Mouse (Mus musculus): Measurements from ENCODE around the gene Dpf2.

Dpf2 gene

GRCm38 (mm10) chr19:5935691-5936090 lies 22.9 kb upstream of the Dpf2 start:
- in situ Hi-C loops (cut with MboI) = no loop called here

DNA sequence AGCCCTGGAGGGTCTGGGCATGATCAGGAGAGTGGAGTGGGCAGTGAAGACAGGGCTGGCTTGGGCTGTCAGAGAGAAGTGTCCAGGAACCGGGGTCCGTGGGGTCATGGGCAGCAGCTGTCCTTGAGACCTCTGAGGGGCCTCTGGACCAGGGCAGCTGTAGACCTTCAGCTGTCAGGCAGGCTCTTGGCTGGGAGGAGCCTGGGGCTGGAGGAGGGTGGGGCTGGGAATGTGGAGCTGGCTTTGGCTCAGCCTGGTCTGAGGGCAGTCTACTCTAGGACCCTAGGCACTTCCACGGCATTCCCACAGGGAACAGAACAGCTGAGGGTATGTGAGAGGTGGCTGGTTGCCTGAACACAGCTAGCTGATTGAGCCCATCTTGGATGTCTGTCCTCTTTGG lies 22.5 kb upstream of the Dpf2 start:
- in situ Hi-C loops (cut with MboI) = no loop called here

DNA sequence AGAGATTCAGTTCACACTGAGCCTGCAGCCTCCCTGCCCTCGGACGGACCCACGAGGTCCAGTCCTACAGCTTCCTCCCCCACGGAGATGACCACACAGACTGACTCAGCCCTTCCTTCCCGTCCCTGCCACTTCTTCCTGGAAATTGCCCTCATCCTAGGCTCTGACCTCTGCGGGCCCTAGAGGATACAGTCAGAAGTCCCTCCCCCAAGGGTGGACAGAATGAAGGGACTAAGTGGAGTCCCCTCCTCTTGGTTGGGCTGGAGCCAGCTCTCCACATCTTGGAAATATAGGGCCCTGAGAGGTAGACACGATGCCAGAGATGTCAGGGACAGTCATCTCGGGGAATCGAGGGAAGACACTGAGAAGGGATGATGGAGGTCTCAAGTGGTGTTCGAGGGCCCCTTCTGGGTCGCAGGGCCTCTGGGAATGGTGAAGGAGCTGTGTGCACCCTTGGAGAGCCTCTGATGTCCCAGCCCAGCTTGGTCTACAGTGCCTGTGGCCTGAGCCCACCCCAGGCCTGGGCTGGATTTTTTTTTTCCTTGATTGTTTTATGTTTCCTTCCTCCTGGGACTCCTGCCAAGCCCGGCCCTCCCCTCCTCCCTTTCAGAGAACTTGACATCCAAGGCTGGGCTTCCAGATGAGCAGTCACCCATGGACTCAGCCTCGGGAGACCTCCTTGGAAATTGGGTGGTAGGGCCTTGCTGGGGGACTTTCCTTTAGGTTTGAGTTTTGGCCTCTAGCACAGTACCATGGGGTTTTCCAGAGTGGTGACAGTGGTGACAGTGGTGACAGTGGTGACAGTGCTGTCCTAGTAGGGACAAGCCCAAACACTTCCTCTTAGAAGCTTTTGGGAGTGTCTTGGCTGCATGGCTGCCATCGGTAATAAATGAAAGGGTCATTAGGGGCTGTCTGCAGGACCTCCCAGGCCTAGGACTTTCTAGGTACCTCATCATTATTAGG lies 17.1 kb upstream of the Dpf2 start:
- in situ Hi-C loops (cut with MboI) = no loop called here

DNA sequence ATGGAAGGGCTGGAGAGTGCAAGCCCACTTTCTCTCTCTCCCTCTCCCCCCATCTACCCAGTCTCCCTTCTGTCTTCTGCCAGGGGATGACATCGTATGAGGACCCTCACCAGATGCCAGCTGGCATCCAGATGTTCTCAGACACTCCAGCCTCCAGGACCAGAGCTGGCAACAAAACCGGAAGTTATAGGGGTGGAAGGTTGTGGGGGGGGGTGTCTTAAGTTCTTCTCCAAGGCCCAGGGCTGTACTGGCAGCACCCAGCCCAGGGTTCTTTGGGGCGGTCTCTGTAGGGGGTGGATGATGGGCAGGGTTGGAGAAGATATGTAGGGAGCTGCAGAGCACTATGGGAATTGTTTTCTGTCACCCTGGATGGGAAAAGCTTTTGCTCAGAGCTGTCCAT lies 15.7 kb upstream of the Dpf2 start:
- in situ Hi-C loops (cut with MboI) = no loop called here

DNA sequence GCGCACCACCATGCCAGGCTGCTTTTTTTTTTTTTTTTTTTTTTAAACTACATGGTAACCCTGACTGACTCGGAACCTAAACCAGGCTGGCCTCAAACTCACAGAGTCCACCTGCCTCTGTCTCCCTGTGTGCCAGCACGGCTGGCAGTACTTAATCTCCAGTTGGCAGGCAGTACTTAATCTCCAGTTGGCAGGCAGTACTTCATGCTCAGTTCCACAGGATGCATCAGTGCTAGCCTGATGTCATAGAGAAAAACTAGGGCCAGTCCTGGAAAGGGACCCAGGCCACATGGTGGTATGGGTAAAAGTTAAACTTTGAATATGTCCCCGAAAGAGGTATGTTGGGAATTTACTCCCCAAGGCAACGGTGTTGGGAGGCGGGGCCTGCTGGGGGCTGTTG lies 15.3 kb upstream of the Dpf2 start:
- in situ Hi-C loops (cut with MboI) = no loop called here

DNA sequence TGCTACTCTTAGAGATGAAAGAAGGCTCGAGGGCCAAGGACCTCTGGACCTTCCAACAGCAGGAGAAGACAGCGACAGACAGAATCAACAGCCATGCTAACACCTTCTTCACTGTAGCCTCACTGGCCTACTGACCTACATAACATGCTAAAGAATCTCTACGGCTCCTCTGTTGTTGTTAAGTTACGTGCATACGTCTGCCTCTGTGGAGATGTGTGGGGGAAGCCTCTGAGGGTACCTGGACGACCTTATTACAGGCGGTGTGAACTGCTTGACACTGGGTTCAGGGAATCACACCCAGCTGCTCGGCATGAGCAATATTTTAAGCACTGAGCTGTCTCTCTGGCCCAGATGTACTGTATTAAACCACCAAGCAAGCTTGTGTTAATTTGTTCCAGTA lies 14.7 kb upstream of the Dpf2 start:
- in situ Hi-C loops (cut with MboI) = no loop called here

DNA sequence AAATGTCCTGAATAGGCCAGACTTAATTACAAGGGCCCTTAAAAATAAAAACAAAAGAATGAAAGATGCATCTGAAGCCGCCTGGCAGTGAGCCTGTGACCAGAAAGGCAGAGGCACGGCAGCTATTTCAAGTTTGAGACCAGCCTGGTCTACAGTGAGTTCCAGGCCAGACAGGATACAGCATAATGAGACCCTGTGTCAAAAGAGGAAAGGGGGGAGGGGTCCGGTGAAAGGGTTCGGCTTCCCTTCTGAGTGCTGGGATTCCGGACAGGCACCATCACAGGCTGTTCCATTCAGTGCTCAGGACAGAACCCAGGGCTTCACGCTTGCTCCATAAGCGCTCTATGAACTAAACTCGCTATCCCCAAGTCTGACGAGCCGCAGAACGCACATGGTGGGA lies 14.2 kb upstream of the Dpf2 start:
- in situ Hi-C loops (cut with MboI) = no loop called here

DNA sequence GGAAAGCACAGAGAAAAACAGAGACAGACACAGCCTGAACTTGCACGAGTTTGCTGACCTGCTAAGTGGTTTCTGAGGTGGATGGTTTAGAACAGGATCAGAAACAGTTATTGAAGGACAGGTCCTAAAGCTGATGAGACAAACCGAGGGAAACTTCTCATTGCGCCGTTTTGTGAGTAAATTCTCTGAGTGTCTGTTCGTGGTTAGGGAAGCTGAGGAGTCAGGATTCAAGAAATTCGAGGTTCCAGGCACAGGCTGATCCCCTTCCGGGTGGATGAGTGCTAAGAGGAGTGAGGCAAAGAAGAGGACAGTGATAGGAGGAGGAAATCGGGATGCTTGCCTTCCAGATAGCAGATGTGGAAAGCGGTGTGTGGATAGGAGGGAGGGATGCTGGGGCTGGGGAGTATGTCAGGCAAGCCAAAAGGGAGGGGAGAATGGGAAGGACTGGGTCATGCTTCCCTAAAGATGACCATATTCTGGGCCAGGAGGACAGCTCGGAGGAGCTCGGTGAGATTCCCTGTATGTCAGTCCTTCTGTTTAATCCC lies 12.6 kb upstream of the Dpf2 start:
- in situ Hi-C loops (cut with MboI) = no loop called here

DNA sequence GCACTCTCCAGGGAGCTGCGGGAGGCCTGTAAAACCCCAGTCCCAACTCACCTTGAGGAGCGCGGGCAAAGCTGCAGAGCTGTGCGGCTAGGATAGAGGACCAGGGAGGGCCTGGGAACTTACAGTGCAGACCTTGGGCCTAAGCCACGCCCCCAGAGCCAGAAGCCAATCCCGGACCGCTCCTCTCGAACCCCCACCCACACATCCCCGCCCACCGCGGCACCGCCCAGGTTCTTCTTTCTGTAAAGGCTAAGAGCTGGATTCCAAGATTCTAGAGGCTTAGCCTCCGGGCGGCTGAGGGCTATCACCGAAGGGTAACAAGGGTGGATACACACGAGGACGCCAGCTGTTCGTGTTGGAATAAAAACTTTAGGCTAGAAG lies 11.9 kb upstream of the Dpf2 start, which contains the start of gene Cdc42ep2:
Cdc42ep2 (minus strand) TSS at position 104 of the 381 bp plus-strand sequence.
- in situ Hi-C loops (cut with MboI) = no loop called here

DNA sequence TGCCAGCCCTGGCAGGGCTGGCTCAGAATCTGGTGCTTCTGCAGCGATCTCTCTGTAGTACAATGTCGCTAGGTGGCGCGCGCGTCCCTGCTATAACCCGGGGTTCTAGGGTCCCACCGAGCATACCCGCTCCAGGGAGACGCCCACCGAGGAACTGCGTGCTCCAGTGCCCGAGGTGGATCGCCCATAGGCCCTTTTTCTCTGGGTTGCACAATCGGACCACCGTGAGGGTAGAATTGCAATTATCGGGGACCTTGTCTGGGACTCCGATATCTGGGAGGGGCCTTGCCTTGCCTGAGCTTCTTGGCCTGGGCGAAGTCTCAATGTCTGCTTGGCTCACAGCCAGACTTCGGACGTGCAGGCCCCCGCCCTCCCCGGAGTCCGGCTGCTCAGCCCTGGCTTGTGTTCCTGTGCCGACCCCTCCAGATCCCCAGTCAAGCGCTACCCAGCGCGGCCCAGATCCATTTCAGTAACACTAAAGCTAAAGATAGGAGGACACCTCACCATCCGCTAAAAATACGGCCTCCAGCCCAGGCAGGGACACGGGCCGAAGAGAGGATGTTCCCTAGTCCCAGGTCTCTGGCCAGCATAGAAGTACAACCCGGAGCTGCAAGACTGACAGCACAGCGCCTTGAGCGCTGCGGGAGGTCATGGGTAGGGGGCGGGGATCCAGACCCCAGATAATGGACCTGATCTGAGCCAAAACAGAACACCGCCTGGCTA lies 11.3 kb upstream of the Dpf2 start:
- in situ Hi-C loops (cut with MboI) = no loop called here

DNA sequence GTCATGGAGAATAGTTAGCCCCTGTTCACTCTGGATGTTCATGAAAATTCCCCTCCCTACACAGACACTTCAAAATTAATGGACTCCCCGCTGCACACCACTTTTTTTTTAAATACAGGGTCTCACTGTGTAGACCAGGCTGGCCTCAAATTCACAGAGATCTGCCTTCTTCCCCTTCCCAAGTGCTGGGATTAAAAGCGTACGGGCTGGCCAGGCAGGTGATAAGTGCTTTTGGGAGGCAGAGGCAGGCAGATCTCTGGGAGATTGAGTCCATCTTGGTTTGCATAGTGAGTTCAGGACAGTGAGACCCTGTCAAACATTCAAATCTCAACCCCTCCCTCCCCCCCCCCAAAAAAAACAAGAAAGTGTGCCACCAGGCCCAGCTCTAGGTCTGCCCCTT lies 10.2 kb upstream of the Dpf2 start:
- in situ Hi-C loops (cut with MboI) = no loop called here

DNA sequence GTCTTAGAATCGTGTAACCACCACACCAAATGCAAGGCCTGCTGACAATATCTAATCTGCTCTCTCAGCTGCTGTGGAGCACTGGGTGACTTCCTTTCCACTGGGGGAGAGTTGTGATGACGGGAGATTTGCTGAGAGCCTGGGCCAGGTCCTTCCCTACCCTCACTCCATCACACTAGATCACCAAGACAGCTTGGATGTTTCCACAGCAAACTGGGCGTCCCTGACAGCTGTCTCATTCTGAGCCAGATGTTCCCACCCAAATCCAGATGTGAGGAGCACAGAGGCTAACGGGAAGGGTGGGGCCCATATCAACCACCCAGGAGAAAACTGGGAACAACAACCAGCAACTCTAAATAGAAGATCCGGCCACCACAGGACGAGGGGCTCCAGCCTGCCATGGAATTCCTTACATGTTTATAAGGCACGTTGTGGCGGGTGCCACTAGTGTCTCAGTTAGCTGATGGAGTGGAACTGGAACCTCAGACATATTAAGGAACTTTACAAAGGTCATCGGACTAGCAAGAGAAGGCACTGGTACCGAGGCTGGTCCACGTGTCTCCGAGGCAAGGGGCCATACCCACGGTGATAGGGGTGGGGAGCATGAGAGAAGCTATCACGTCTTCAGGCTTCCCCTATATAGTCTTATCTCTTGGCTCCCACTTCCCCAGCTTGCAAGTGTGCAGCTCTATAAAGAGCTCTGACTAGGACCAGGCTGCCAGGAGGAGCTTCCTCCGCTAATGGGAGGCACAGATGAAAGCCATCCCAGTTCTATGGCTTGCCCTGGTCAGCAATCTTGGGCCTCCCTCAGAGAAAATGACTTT lies 9.5 kb upstream of the Dpf2 start:
- in situ Hi-C loops (cut with MboI) = no loop called here

GRCm38 (mm10) chr19:5921715-5922114 lies 8.9 kb upstream of the Dpf2 start:
- in situ Hi-C loops (cut with MboI) = no loop called here

DNA sequence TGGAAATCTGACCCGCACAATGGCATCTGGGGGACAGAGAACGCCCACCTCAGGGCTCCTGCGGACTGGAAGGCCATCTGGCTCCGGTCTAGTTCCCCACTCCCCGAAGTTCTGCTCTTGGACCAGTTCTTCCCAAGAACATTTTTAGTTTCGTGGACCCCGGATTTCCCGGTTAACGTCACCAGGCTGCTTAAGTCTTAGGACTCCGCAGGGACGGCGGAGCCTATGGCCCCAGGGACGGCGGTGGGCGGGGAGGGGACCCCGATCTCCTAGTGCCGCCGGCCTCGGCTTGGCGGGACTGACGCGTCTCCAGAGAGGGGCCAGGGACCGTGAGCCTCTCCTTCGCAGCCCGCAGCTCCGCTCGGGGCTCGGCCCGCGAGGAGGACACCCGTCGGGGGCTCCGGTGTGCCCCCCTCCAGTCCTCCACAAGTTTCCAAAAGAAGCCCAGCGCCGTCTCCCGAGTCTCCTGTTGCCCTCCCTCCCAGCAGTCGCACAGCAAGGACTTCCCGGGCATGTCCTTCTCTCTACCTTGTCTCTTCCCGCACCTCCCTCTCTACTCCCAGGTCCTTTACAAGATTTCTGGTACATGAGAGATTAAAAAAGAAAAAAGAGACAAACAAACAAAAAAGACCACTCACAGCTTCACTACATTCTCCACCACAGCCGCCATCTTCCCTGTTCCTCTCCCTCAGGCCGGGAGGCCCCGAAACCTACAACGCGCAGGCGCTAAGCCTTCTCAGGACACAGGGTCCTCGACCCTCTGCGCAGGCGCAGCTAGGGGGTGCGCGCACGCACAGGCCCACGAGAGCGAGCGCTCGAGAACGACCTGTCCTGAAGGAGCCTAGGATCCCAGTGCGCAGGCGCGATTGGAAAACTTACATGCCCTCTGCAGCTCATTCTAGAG lies 455 bp downstream of the Dpf2 start:
- in situ Hi-C loops (cut with MboI) = no loop called here

DNA sequence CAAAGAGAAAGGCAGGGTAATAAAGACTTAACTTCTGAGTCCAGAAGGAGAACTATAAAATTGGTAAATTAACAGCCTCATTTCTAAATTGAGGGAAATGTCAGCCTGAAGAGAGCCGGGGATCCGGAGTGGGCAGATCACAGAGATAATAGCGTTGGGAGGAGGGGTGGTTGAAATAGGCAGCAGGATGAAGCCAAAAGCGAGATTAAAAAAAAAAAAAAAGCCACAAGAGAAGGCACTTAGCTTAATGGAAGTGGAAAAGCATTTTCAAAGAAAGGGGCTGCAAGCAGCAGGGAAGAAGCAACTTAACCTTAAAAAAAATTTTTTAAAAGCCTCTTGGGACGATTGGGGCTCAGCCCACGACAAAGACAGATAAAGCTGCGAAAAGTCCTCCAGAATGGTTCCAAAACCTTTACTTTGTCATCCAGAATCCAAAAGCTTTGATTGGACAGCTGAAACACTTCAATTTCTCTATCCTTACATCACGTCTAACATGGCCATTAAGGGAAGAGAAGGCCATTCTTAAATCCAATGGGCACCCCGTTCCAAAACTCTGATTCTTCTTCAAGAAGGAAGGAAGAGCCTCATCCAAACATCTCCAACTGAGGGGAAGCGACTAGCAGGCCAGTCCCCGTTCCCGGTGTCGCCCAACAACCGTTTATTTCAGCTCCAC lies 1.2 kb downstream of the Dpf2 start:
- in situ Hi-C loops (cut with MboI) = no loop called here

DNA sequence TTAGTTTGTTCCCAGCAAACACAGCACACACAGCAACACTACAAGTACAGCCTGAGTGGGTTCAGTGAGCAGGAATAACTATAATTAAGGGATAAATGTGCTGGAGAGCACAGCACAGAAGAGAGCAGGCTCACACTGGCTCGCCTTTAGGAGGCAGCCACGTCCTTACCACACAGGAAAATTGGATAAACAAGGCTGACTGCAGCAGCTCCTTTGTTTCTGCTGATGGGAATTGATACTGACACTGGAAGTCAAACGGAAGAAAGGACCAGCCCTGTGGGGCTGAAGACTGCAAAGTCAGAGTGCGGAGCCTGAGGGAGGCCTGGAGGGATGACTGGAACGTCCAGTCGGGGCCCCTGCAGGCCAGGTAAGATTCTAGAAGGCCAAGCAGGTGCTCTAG lies 2.6 kb downstream of the Dpf2 start:
- in situ Hi-C loops (cut with MboI) = no loop called here

DNA sequence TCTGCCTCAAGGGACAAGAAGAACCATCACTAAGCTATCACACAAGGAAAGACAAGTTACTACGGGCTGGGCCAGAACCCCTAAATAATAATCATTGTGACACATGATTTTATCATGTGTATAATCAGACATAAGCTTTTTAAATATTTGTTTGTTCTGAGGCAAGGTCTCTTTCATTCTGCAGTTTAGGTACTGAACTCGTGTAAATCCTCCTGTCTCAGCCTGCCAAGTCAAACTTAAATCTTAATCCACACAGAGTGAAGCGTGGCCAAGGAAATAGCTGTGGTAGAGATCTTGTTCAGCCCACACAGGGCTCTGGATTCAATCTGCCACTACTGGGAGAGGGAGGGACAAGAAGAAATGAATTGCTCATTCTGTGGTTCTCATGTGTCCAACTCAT lies 5.5 kb downstream of the Dpf2 start:
- in situ Hi-C loops (cut with MboI) = no loop called here

- in situ Hi-C loops (cut with MboI) = no loop called here
These were observed 18.7 kb downstream of the Dpf2 start, which contains the start of gene Tigd3 for GRCm38 (mm10) chr19:5894002-5894678. Tigd3 (minus strand) TSS chr19:5894149.

DNA sequence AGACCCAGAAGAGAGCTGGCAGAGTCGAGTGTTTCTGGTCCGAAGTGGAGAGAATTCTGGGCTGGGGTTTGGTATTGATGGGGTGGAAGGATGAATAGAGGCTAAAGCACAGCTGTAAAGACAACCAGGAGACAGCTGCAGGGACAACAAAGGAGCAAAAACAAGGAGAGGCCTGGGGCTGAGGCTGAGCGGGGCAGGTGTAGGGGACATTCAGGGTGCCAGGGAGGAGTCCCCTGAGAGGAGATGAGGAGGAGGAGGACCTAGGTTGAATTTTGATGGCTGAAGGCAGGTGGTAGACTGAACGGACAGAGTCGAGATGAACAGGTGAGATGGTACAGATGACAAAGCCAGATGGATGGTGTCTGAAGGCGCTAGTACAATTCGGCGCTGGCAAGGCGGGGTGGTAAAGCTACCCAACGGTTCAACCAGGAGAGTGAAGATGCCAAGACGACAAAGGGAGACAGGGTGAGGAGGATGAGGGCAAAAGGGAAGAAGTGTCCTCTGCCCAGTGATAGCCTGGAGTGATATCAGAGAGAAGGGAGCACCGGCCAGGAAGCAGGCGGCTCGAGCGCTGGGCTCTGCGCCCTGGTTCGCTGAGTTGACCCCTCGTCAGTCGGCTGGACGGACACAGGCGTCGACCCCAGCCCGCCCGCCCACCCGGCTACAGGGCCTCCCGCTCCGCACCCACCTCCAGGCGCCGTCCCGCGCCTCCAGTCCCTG lies 19.4 kb downstream of the Dpf2 start:
- in situ Hi-C loops (cut with MboI) = no loop called here

All from mature B cell (primary cell).